Mouse (Mus musculus) liver, embryonic 16.5 days (tissue): ENCODE measurements around the gene Ulk4. TPM values are rescaled to one million over a fixed set of nuclear protein-coding genes. Genes with fewer than 3 reads are reported as not detected.

Experiments
- ATAC-seq: fragments of 200-750 bp; cut with Nextera tagmentation; 2 replicates; pipeline ENCODE4 v1.8.0; 2017; ENCODE audit warnings: low read depth, mild to moderate bottlenecking, moderate number of reproducible peaks, moderate library complexity
- H3K27ac ChIP-seq: fragments of 300-500 bp; sonication (generic); 2 replicates; pipeline ENCODE4 v1.5.1; 2014; ENCODE audit warnings: mild to moderate bottlenecking, low read length
- H3K27me3 ChIP-seq: fragments of 300-500 bp; sonication (generic); 2 replicates; pipeline ENCODE4 v1.6.1; 2014; ENCODE audit warnings: low read depth, low read length, mixed read lengths; ENCODE audit not compliant: control insufficient read depth, insufficient read depth
- H3K36me3 ChIP-seq: fragments of 300-500 bp; sonication (generic); 2 replicates; pipeline ENCODE4 v1.6.1; 2014; ENCODE audit warnings: mild to moderate bottlenecking; ENCODE audit not compliant: control insufficient read depth, insufficient read depth
- H3K4me1 ChIP-seq: fragments of 300-500 bp; sonication (generic); 2 replicates; pipeline ENCODE4 v1.6.1; 2014; ENCODE audit warnings: low read depth, low read length, mixed read lengths; ENCODE audit not compliant: control insufficient read depth
- H3K4me2 ChIP-seq: fragments of 300-500 bp; sonication (generic); 2 replicates; pipeline ENCODE4 v1.6.1; 2014; ENCODE audit warnings: low read depth, low read length, mixed read lengths
- H3K4me3 ChIP-seq: fragments of 300-500 bp; sonication (generic); 2 replicates; pipeline ENCODE4 v1.5.1; 2014; ENCODE audit warnings: low read depth, mild to moderate bottlenecking, low read length
- H3K9ac ChIP-seq: fragments of 300-500 bp; sonication (generic); 2 replicates; pipeline ENCODE4 v1.6.1; 2014; ENCODE audit warnings: low read depth, low read length
- H3K9me3 ChIP-seq: fragments of 300-500 bp; sonication (generic); replicated peaks from 2 replicates; pipeline ENCODE4 v1.6.1; 2016; ENCODE audit warnings: low read length; ENCODE audit not compliant: control insufficient read depth
- WGBS: fragments of 180-500 bp; shearing (Covaris S2); extraction: QIAGEN DNeasy Blood & Tissue Kit; methylation state at CpG from one replicate; pipeline ENCODE4 v1.1.7; 2014; ENCODE audit not compliant: insufficient replicate concordance; 5-methylcytosine and 5-hydroxymethylcytosine counted together
- polyA plus RNA-seq: library from polyadenylated mRNA; unstranded; fragments of >200 nt; fragmentation: Nextera tagmentation; extraction: Ambion mirVana; gene quantifications from 2 replicates; pipeline ENCODE4 v1.2.1, GENCODE M21; 2015

The Ulk4 gene
- polyA plus RNA-seq, 1 experiment from 2014 or later: 30.8 TPM

GRCm38 (mm10) chr9:121293187-121293586, 16.2 kb upstream of the Ulk4 start:
- no peaks in the 10 kb centered on the region for H3K36me3 ChIP-seq
- peaks cover 7% of the 10 kb centered on the region for H3K4me1 ChIP-seq
- H3K27me3 ChIP-seq: peaks cover 16% of the 10 kb centered on the region
- H3K9me3 ChIP-seq: no peaks in the 10 kb centered on the region
- WGBS: 53% methylated on average over 7 of the region's 7 CpGs
- ATAC-seq: no peak
- H3K27ac ChIP-seq: no peak overlapping the region
- H3K4me2 ChIP-seq: no peak overlapping the region
- H3K9ac ChIP-seq: no peak overlapping the region
- no peak overlapping the region for H3K4me3 ChIP-seq

DNA sequence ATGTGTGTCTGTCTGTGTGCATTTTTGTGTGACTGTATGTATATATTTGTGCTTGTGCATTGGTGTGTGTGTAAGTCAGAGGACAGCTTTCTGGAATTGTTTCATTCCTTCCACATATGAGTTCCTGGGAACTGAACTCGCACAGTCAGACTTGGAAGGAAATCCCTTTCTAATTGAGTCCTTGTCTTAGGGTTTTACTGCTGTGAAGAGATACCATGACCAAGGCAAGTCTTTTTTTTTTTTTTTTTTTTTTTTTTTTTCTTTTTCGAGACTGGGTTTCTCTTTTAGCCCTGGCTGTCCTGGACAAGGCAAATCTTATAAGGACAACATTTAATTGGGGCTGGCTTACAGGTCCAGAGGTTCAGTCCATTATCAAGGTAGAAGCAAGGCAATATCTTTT, 14.3 kb upstream of the Ulk4 start:
- H3K27ac ChIP-seq: no peak overlapping the region
- peaks cover 8% of the 10 kb centered on the region for H3K27me3 ChIP-seq
- ATAC-seq: no peak
- no peaks in the 10 kb centered on the region for H3K9me3 ChIP-seq
- H3K9ac ChIP-seq: no peak overlapping the region
- no peaks in the 10 kb centered on the region for H3K36me3 ChIP-seq
- no peak overlapping the region for H3K4me2 ChIP-seq
- no peak overlapping the region for H3K4me3 ChIP-seq
- 46% methylated on average over 2 of the region's 2 CpGs for WGBS
- H3K4me1 ChIP-seq: peaks cover 6% of the 10 kb centered on the region

DNA sequence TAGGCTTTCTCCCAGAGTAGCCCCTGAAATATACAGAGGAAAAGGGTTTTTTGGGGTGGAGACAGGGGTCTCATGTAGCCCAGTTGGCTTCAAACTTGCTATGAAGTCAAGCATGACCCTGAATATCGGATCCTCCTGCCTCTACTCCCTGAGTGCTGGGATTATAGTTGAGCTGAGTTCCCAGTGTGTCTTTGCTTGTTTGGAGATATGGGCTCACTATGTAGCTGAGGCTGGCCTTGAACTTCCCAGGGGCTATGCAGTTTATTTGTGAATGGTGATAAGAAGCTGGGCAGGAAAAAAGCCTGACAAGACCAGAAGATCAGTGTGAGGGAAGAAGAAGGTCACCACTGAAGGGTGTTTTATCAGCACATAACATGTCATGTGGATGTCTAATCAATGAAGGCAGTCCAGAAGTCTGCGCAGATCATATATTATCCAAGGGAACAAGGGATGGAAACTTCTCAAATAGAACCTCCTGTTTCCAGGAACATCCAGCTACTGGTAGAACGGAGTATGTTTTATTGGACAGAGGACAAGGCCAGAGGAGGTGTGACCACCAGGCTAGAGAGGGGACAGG, 9.4 kb upstream of the Ulk4 start:
- 32% methylated on average over 3 of the region's 3 CpGs for WGBS
- peak; percentile 70 for ATAC-seq
- Histone ChIP-seq H3K9me3 (no peaks in the 10 kb centered on the region), H3K4me1 (peaks cover 16% of the 10 kb centered on the region), H3K27me3 (no peaks in the 10 kb centered on the region), H3K4me2 (peak overlapping the region; percentile 73), H3K36me3 (no peaks in the 10 kb centered on the region), H3K4me3 (peak overlapping the region; percentile 65), H3K27ac (peak overlapping the region; percentile 67), H3K9ac (peak overlapping the region; percentile 7; the same call in 1 of the 2 replicates)

- 23% methylated on average over 29 of the region's 29 CpGs for WGBS
- no peaks in the 10 kb centered on the region for H3K27me3 ChIP-seq
- H3K27ac ChIP-seq: peak overlapping the region; percentile 68
Measured at GRCm38 (mm10) chr9:121285341-121286324, 8.6 kb upstream of the Ulk4 start.

DNA sequence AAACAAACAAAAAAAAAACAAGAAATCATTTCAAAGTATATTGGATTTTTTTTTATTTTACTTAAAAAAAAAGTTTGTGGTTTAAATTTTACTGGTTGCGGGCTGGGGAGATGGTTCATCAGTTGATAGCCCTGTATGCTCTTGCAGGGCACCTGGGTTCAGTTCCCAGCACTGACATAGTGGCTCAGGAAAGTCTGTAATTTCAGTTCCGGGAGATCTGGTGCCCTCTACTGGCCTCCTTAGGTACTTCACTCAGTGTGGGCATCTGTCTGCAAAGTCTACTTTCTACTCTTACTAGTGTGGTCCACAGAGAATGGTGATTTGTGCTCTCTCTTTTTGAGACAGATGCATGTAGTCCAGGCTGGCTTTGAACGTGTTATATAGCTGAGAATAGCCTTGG, 7.4 kb upstream of the Ulk4 start:
- Histone ChIP-seq H3K4me3 (no peak overlapping the region), H3K36me3 (no peaks in the 10 kb centered on the region), H3K9me3 (no peaks in the 10 kb centered on the region), H3K27me3 (no peaks in the 10 kb centered on the region), H3K4me2 (no peak overlapping the region), H3K9ac (no peak overlapping the region), H3K27ac (no peak overlapping the region), H3K4me1 (peaks cover 16% of the 10 kb centered on the region)
- WGBS: 62% methylated on average over 3 of the region's 3 CpGs
- no peak for ATAC-seq

More at GRCm38 (mm10) chr9:121285341-121286324, 8.6 kb upstream of the Ulk4 start:
- H3K36me3 ChIP-seq: no peaks in the 10 kb centered on the region
- H3K9ac ChIP-seq: peak overlapping the region; percentile 54
- peak; percentile 84 for ATAC-seq
- peak overlapping the region; percentile 73 for H3K4me2 ChIP-seq
- peaks cover 16% of the 10 kb centered on the region for H3K4me1 ChIP-seq
- H3K4me3 ChIP-seq: peak overlapping the region; percentile 65
- no peaks in the 10 kb centered on the region for H3K9me3 ChIP-seq

DNA sequence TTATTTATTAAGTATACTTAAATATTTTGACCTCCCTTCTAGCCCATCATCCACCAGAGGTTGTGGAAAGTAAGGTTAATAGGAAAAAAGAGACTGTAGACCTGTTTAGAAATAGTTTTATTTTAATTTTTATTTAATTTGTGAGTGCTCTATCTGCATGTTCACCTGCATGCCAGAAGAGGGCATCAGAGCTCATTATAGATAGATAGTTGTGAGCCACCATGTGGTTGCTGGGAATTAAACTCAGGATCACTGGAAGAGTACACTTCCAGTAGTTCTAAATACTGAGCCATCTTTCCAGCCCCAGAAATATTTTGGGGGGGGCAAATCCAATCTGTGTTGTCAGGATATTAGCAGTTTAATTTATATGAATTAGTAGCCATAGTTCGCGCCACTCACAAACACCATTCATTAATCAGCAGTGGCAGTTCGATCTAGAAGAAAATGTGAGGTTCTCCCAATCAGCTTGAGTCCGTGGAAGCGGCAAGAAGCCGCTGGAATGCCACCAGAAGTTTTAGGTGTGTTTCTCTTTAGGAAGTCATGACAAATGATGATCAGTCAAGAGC, 6.7 kb upstream of the Ulk4 start:
- no peak for ATAC-seq
- H3K27ac ChIP-seq: no peak overlapping the region
- H3K4me3 ChIP-seq: no peak overlapping the region
- H3K4me2 ChIP-seq: no peak overlapping the region
- no peaks in the 10 kb centered on the region for H3K27me3 ChIP-seq
- no peaks in the 10 kb centered on the region for H3K36me3 ChIP-seq
- H3K4me1 ChIP-seq: peaks cover 16% of the 10 kb centered on the region
- no peaks in the 10 kb centered on the region for H3K9me3 ChIP-seq
- H3K9ac ChIP-seq: no peak overlapping the region
- 84% methylated on average over 6 of the region's 6 CpGs for WGBS

DNA sequence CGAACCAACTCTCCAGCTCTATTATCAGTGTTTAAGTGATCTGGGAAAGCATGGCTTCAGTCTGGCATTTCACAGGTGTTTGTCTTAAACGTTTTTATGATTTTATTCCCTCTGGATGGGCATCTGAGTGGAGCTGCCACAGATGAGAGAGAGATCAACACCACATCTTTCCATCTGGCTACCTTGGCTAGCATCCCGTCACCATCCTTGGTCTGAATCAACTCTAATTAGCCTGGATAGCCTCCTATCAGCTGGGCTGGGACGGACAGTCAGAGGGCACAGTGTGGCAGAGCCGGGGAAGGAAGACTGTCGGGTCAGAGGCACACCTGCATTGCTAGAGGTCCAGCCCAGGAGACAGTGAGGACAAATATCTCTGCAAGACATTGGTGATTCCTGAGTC, 4.9 kb upstream of the Ulk4 start:
- no peak for ATAC-seq
- Histone ChIP-seq H3K27me3 (no peaks in the 10 kb centered on the region), H3K4me1 (peaks cover 25% of the 10 kb centered on the region), H3K9ac (no peak overlapping the region), H3K27ac (no peak overlapping the region), H3K9me3 (no peaks in the 10 kb centered on the region), H3K36me3 (no peaks in the 10 kb centered on the region), H3K4me3 (no peak overlapping the region), H3K4me2 (no peak overlapping the region)
- 63% methylated on average over 6 of the region's 6 CpGs for WGBS

DNA sequence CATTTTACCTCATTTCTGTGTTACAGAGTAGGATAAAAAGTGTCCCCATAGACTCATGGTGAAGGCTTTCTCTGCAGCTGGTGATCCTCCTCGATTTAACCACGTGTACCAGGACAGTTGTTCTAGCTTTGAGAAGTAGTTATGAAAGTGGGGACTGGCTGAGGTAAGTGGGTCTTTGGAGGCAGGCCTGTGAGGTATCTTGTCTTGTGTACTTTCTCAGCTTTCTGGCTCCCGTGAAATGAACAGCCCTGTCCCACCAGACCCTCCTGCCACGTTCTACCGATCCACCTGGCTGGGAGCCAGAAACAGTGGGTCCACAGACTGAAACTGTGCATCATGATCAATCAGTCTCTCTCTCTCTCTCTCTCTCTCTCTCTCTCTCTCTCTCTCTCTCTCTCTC, 2.2 kb upstream of the Ulk4 start:
- ATAC-seq: no peak
- H3K4me2 ChIP-seq: no peak overlapping the region
- no peaks in the 10 kb centered on the region for H3K27me3 ChIP-seq
- H3K4me1 ChIP-seq: peaks cover 12% of the 10 kb centered on the region
- no peak overlapping the region for H3K27ac ChIP-seq
- H3K4me3 ChIP-seq: no peak overlapping the region
- no peak overlapping the region for H3K9ac ChIP-seq
- no peaks in the 10 kb centered on the region for H3K36me3 ChIP-seq
- H3K9me3 ChIP-seq: no peaks in the 10 kb centered on the region
- 68% methylated on average over 5 of the region's 5 CpGs for WGBS

GRCm38 (mm10) chr9:121276745-121277117, 266 bp downstream of the Ulk4 start:
- WGBS: 21% methylated on average over 15 of the region's 15 CpGs
- peak overlapping the region; percentile 74 for H3K4me3 ChIP-seq
- H3K9me3 ChIP-seq: no peaks in the 10 kb centered on the region
- no peaks in the 10 kb centered on the region for H3K27me3 ChIP-seq
- ATAC-seq: no peak
- peak overlapping the region; percentile 94 for H3K4me2 ChIP-seq
- no peak overlapping the region for H3K27ac ChIP-seq
- H3K36me3 ChIP-seq: no peaks in the 10 kb centered on the region
- peak overlapping the region; percentile 65 for H3K9ac ChIP-seq
- peaks cover 12% of the 10 kb centered on the region for H3K4me1 ChIP-seq
